Mouse (Mus musculus): ENCODE data around the gene Fscn2. TPM values are rescaled to one million over a fixed set of nuclear protein-coding genes. Genes with fewer than 3 reads are reported as not detected.

The Fscn2 gene
- 0.47 TPM in 1 of 2 replicates, not detected in the other for total RNA-seq (2017)

- ATAC-seq (ENCODE audit: extremely low read depth, insufficient number of reproducible peaks, low FRiP score, poor library complexity, severe bottlenecking), result no peak
These were observed at the start of gene Fscn2 for GRCm38 (mm10) chr11:120361295-120361694. Gene Fscn2, plus strand, starts transcription at chr11:120361534.

- no peak for ATAC-seq (ENCODE audit: extremely low read depth, insufficient number of reproducible peaks, low FRiP score, poor library complexity, severe bottlenecking)
These were observed 49.8 kb upstream of the Fscn2 start for GRCm38 (mm10) chr11:120311561-120311960.

- no peak for ATAC-seq (ENCODE audit: extremely low read depth, insufficient number of reproducible peaks, low FRiP score, poor library complexity, severe bottlenecking)
These were observed 49.3 kb upstream of the Fscn2 start for GRCm38 (mm10) chr11:120312069-120312468.

GRCm38 (mm10) chr11:120313906-120314685, 47.2 kb upstream of the Fscn2 start:
- ATAC-seq (ENCODE audit: extremely low read depth, insufficient number of reproducible peaks, low FRiP score, poor library complexity, severe bottlenecking), result no peak

- no peak for ATAC-seq (ENCODE audit: extremely low read depth, insufficient number of reproducible peaks, low FRiP score, poor library complexity, severe bottlenecking)
These were observed 46.5 kb upstream of the Fscn2 start for GRCm38 (mm10) chr11:120314721-120315415.

- no peak for ATAC-seq (ENCODE audit: extremely low read depth, insufficient number of reproducible peaks, low FRiP score, poor library complexity, severe bottlenecking)
These were observed 45.9 kb upstream of the Fscn2 start for GRCm38 (mm10) chr11:120315416-120315761.

GRCm38 (mm10) chr11:120315832-120316689, 45.3 kb upstream of the Fscn2 start:
- ATAC-seq (ENCODE audit: extremely low read depth, insufficient number of reproducible peaks, low FRiP score, poor library complexity, severe bottlenecking), result peak; percentile 94

- no peak for ATAC-seq (ENCODE audit: extremely low read depth, insufficient number of reproducible peaks, low FRiP score, poor library complexity, severe bottlenecking)
These were observed 44.6 kb upstream of the Fscn2 start for GRCm38 (mm10) chr11:120316690-120317254.

GRCm38 (mm10) chr11:120317456-120317855, 43.9 kb upstream of the Fscn2 start:
- no peak for ATAC-seq (ENCODE audit: extremely low read depth, insufficient number of reproducible peaks, low FRiP score, poor library complexity, severe bottlenecking)

- ATAC-seq (ENCODE audit: extremely low read depth, insufficient number of reproducible peaks, low FRiP score, poor library complexity, severe bottlenecking), result no peak
These were observed 42.0 kb upstream of the Fscn2 start for GRCm38 (mm10) chr11:120319310-120319709.

- ATAC-seq (ENCODE audit: extremely low read depth, insufficient number of reproducible peaks, low FRiP score, poor library complexity, severe bottlenecking), result no peak
These were observed 41.2 kb upstream of the Fscn2 start for GRCm38 (mm10) chr11:120320156-120320555.

- no peak for ATAC-seq (ENCODE audit: extremely low read depth, insufficient number of reproducible peaks, low FRiP score, poor library complexity, severe bottlenecking)
These were observed 25.8 kb upstream of the Fscn2 start for GRCm38 (mm10) chr11:120335431-120336021.

- ATAC-seq (ENCODE audit: extremely low read depth, insufficient number of reproducible peaks, low FRiP score, poor library complexity, severe bottlenecking), result no peak
These were observed 23.9 kb upstream of the Fscn2 start for GRCm38 (mm10) chr11:120337447-120337846.

GRCm38 (mm10) chr11:120338786-120339185, 22.5 kb upstream of the Fscn2 start:
- ATAC-seq (ENCODE audit: extremely low read depth, insufficient number of reproducible peaks, low FRiP score, poor library complexity, severe bottlenecking), result no peak

GRCm38 (mm10) chr11:120339978-120340513, 21.3 kb upstream of the Fscn2 start:
- ATAC-seq (ENCODE audit: extremely low read depth, insufficient number of reproducible peaks, low FRiP score, poor library complexity, severe bottlenecking), result no peak

- ATAC-seq (ENCODE audit: extremely low read depth, insufficient number of reproducible peaks, low FRiP score, poor library complexity, severe bottlenecking), result no peak
These were observed 19.7 kb upstream of the Fscn2 start for GRCm38 (mm10) chr11:120341661-120342060.

GRCm38 (mm10) chr11:120342656-120343160, 18.6 kb upstream of the Fscn2 start:
- no peak for ATAC-seq (ENCODE audit: extremely low read depth, insufficient number of reproducible peaks, low FRiP score, poor library complexity, severe bottlenecking)

GRCm38 (mm10) chr11:120343519-120344309, 17.6 kb upstream of the Fscn2 start:
- no peak for ATAC-seq (ENCODE audit: extremely low read depth, insufficient number of reproducible peaks, low FRiP score, poor library complexity, severe bottlenecking)

Data from neutrophil, adult 5-6 weeks (primary cell).